Mouse (Mus musculus): ENCODE measurements around the gene Irgm2.
"Not testable (repeated sequence)": the region's sequence is repeated elsewhere in the genome, so short reads cannot be mapped to it uniquely, and the experiment has no call there.

The Irgm2 gene

DNA sequence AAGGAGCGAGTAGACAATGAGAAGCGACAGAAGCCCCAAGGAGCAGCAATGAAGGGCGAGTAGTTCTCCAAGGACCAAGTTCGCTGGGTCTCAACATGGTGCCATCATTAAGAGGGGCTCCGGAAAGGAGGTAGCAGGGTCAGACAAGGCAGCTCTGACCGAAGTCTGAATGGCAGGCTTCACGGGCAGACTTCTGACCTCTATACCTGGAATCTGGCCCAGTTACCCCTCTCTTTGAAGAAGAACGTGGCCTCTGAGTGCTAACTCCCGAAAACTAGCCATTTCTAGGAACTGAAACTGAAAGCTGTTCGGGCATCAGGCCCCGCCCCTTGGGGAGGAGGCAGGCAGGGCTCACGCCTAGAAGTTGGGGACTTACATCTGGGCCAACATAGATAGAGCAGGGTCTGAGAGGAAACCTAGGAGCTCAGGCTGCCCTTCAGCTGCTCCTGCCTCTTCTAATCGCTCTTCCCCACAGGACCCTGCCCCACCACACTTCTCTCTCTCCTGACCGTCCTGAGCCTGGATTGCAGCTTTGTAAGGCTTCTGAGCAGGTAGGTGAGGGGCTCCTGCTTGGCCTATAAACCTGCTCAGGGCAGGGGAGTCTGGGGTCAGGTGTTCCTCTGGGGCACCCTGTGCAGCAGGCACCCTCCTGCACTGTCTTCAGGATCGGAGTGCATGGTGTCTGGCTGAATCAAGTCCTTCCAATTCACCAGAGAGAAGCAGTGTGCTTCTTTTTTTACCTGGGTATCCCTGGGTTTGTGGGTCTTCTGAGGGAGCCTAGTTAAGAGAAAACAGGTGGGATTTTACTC lies at the start of gene Irgm2, which contains the start of gene Igtp:
TSS of gene Irgm2 (plus strand) at position 390 of the 809 bp plus-strand sequence.
TSS of gene Igtp (plus strand) at position 328 of the 809 bp plus-strand sequence.
- not testable (repeated sequence) for DNase-seq (ENCODE audit: low read depth, low spot score)

- DNase-seq (ENCODE audit: low read depth, low spot score), result no peak
Observed at GRCm38 (mm10) chr11:58155458-58155857, 44.0 kb upstream of the Irgm2 start.

- DNase-seq (ENCODE audit: low read depth, low spot score), result no peak
Observed at GRCm38 (mm10) chr11:58156871-58157270, 42.5 kb upstream of the Irgm2 start.

DNA sequence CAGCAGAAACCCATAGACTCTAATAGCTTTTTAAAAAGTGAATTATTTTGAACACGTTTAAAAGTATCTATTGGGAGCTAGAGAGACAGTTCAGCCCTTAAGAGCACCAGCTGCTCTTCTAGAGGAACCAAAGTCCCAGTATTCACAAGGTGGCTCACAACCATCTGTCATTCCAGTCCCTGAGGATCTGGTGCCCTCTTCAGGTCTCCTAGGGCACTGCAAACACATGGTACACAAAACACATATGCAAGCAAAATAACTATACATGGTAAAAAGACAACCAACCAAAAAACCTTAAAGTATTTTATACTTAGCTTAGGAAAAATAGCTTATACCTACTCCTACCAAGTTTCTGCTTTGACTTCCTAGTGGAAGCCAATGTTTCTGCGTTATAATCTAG lies 34.3 kb upstream of the Irgm2 start:
- DNase-seq (ENCODE audit: low read depth, low spot score), result peak; percentile 63

DNA sequence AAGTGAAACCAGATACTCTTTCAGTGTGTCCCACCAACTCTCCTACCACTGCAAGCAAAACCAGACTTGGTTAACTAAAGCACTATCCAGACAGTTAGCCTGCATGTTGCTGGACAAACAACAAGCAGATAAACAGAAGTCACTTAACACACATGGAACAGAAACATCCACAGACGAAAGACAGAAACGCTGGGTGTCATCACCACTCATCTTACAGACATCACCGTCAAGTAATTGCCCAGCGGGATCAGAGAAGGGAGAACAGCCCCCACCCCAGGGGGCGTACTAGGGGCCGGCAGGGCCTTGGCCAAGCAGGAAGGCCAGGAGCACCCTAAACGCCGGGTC lies 31.6 kb upstream of the Irgm2 start:
- DNase-seq (ENCODE audit: low read depth, low spot score), result no peak

DNA sequence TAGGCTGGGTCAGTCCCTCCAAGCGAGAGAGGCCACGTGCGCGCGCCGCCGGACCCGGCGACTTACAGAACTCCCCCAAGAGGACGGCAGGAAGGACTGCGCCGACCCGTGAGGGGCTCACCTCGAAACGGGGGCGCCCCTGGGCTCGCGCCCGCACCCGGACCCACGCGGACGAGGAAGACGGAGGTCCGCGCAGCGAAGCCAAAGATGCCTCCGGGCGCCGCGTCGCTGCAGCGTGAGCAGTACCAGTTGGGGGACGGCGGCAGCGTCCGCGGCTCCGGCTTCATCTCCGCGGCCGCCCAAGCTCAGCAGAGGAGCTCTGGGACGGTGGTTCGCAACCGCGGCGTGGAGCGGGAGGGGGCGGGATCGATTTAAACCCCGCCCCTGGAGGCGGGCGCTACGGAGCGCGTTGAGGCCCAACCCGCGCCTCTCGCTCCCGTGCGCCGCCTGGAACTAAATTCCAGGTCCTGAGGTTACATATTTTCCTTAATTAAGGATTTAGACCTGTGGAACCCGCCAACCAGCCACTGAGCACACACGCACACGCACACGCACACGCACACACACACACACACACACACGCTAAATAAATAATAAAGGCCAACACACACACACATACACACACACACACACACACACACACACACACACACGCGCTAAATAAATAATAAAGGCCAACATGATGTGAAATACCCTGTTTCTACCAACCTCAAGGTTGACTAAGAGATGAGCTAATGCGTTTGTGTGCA lies 31.1 kb upstream of the Irgm2 start, which contains the start of gene Gemin5:
TSS of gene Gemin5 (minus strand) at position 373 of the 749 bp plus-strand sequence.
- peak; percentile 86 for DNase-seq (ENCODE audit: low read depth, low spot score)

GRCm38 (mm10) chr11:58169666-58170065 lies 29.8 kb upstream of the Irgm2 start:
- no peak for DNase-seq (ENCODE audit: low read depth, low spot score)

- DNase-seq (ENCODE audit: low read depth, low spot score), result peak; percentile 99
Observed at GRCm38 (mm10) chr11:58171459-58172091, 27.8 kb upstream of the Irgm2 start, which contains the start of gene Mrpl22. Gene Mrpl22 (plus strand): TSS chr11:58171661.

GRCm38 (mm10) chr11:58179563-58179962 lies 19.9 kb upstream of the Irgm2 start:
- DNase-seq (ENCODE audit: low read depth, low spot score), result peak; percentile 91

- not testable (repeated sequence) for DNase-seq (ENCODE audit: low read depth, low spot score)
Observed at GRCm38 (mm10) chr11:58179986-58180385, 19.4 kb upstream of the Irgm2 start.

DNA sequence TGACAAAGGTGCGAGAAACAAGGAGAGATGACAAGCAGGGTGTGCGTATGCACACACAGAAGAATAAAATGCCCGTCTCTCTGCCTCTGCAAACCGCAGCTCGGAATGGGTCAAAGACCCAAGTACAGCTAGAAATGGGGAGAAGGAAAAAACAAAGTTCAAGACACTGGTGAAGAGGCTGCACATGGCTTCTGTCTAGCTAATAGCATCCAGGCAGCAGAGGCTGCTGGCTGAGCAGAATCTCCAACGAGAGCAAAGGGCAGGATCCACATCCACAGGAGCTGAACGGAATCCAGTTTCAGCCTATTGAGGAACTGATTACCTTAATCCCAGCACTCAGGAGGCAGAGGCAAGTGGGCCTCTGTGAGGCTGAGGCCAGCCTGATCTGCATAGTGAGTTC lies 18.7 kb upstream of the Irgm2 start:
- no peak for DNase-seq (ENCODE audit: low read depth, low spot score)

GRCm38 (mm10) chr11:58183579-58183978 lies 15.8 kb upstream of the Irgm2 start:
- DNase-seq (ENCODE audit: low read depth, low spot score), result no peak

DNA sequence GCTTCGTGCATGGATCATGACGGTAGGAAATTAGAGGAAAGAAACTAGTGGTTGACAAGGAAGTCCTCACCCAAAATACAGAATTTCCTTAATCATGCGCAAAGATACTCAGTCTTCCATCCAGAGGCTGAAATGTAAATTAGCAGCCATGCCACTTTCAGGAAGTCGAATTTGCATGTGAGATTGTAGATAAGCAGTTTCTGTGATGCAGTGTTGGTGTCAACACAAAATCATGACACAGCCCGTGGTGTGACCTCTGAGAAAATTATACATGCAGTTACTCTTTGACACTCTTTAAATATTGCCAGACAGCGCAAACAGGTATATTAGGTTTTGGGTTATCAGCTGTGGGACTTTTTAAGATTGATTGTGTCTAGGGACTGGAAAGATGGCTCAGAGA lies 9.7 kb upstream of the Irgm2 start:
- DNase-seq (ENCODE audit: low read depth, low spot score), result no peak

GRCm38 (mm10) chr11:58193326-58193725 lies 6.1 kb upstream of the Irgm2 start:
- no peak for DNase-seq (ENCODE audit: low read depth, low spot score)

- DNase-seq (ENCODE audit: low read depth, low spot score), result no peak
Observed at GRCm38 (mm10) chr11:58193860-58194520, 5.4 kb upstream of the Irgm2 start.

DNA sequence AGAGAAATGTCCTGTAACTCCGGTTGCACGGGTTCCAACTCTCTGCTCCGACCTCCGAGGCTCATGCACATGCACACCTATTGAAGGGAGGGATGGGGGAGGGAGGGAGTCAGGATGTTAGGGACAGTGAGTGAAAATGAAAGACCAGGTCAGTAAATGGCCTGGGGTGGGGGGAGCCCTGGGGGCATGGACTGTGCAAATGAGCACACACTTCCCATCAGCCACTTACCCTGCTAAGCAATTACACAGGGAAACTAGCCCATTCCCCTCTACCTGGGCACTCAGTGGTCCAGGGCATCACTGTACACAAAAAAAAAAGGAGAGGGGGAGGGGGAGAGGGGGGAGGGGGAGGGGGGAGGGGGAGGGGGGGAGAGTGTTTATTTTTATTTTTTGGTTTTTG lies 755 bp upstream of the Irgm2 start:
- DNase-seq (ENCODE audit: low read depth, low spot score), result no peak

DNA sequence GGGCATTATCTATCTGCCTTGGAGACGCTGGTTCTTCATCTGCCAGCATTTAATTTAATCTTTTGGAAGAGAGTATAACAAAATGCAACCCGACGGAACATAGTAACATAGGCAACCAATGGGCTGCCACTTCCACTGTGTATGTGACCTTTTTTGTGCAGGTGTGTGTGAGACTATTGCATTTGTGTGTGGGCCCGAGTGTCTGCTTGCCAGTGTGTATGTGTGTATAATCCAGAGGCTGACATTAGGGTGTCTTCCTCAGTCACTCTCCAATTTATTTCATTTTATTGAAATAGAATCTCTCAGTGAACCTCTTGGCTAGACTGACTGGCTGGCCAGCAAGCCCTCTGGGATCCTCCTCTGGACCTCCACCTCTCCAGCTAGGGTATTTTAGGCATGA lies 808 bp downstream of the Irgm2 start:
- no peak for DNase-seq (ENCODE audit: low read depth, low spot score)

DNA sequence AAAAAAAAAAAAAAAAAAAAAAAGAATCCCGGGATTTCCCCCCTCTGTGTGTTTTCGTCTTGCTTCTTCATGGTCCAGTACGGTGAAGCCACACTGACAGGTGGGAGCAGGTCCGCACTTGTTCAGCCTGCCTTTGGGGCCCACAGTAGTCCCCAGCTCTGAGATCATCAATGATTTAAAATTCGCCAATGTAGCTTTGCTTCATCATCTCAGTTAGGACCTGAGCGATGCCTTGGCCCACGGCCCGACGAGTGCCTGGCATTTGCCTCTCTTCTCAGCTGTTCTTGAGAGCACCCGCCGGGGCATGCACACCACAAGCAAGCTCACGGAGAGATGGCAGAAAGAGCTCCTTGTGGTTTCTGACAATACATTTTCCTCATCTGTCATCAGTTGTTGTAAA lies 1.6 kb downstream of the Irgm2 start:
- DNase-seq (ENCODE audit: low read depth, low spot score), result no peak

- no peak for DNase-seq (ENCODE audit: low read depth, low spot score)
Observed at GRCm38 (mm10) chr11:58210321-58210886, 11.0 kb downstream of the Irgm2 start.

GRCm38 (mm10) chr11:58211062-58211681 lies 11.8 kb downstream of the Irgm2 start:
- peak; percentile 25 for DNase-seq (ENCODE audit: low read depth, low spot score)

DNA sequence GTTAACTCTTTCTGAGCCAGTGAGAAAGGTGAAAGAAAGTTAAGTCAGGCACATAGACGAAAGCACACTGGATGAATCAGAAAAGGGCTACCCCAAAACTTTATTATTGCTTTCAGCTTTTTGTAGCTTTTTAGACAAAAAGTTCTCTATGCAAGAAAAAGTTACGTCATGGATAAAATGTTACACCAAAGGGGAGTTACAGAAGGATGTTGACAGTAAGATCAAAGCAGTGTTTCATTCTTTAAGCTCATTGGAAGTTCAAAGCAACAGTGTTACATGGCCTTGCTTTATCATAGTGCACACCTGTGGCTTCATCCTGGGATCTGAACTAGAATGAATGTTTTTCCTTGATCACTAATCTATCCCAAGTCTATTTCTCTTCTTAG lies 12.3 kb downstream of the Irgm2 start:
- DNase-seq (ENCODE audit: low read depth, low spot score), result no peak
